Mouse (Mus musculus) CH12.LX (cell line): ENCODE measurements around the gene Klhl7. TPM values are rescaled to one million over a fixed set of nuclear protein-coding genes. Genes with fewer than 3 reads are reported as not detected.

Experiments
- DNase-seq: peaks from one replicate; pipeline ENCODE4 v3.0.0-alpha.2; 2013; ENCODE audit errors: extremely low read depth
- H3K27ac ChIP-seq: 2 replicates; pipeline ENCODE4 v1.5.1; 2012; ENCODE audit warnings: low read depth, mild to moderate bottlenecking, control low read depth, moderate library complexity; ENCODE audit not compliant: insufficient read depth
- H3K27me3 ChIP-seq: replicated peaks from 2 replicates; pipeline ENCODE3; 2012; ENCODE audit warnings: inconsistent platforms
- H3K36me3 ChIP-seq, 2 experiments: replicated peaks in 1 of 2; 2 replicates each; pipeline versions ENCODE3 to v1.6.1; 2012; ENCODE audit warnings: inconsistent platforms in 1 of 2, low read length in 1 of 2, mild to moderate bottlenecking in 1 of 2, mixed read lengths in 1 of 2, moderate library complexity in 1 of 2; ENCODE audit not compliant: control insufficient read depth in 1 of 2, insufficient read depth in 1 of 2
- H3K4me1 ChIP-seq, 2 experiments: 2 replicates each; pipeline ENCODE4 v1.6.1; 2012; ENCODE audit warnings: inconsistent platforms in 1 of 2, moderate library complexity in 1 of 2; ENCODE audit not compliant: insufficient read depth in 2 of 2, control insufficient read depth in 1 of 2
- H3K4me2 ChIP-seq: 2 replicates; pipeline ENCODE4 v1.6.1; 2012; ENCODE audit warnings: low read depth, mild to moderate bottlenecking, control low read depth; ENCODE audit not compliant: poor library complexity, insufficient read depth, severe bottlenecking
- H3K4me3 ChIP-seq, 3 experiments: fragments of 150-350 bp in 1 of 3; sonication (generic) in 1 of 3; replicated peaks in 1 of 3; 2 replicates each; pipeline versions ENCODE3 to v1.5.1; 2011 to 2012; ENCODE audit warnings: low read depth in 2 of 3, low read length in 2 of 3, mild to moderate bottlenecking in 2 of 3, moderate library complexity in 2 of 3, control low read depth in 1 of 3, improper control_type of control experiment in 1 of 3, inconsistent platforms in 1 of 3, mixed read lengths in 1 of 3; ENCODE audit not compliant: poor library complexity in 1 of 3
- H3K79me2 ChIP-seq: replicated peaks from 2 replicates; pipeline ENCODE4 v1.6.1; 2012; ENCODE audit warnings: mild to moderate bottlenecking, moderate library complexity; ENCODE audit not compliant: control insufficient read depth, poor library complexity, insufficient read depth, severe bottlenecking; ENCODE audit errors: extremely low read depth
- H3K9ac ChIP-seq: 2 replicates; pipeline ENCODE4 v1.6.1; 2012; ENCODE audit warnings: low read depth, mild to moderate bottlenecking, control low read depth, moderate library complexity; ENCODE audit not compliant: insufficient read depth
- H3K9me3 ChIP-seq: replicated peaks from 2 replicates; pipeline ENCODE3; 2012; ENCODE audit warnings: low read length, inconsistent platforms, mixed read lengths
- CHD1 ChIP-seq: IDR thresholded peaks from 2 replicates; pipeline ENCODE4 v1.6.1; 2012; ENCODE audit warnings: low read depth, low read length, improper control_type of control experiment, inconsistent platforms
- CHD2 ChIP-seq: IDR thresholded peaks from 2 replicates; pipeline ENCODE4 v1.6.1; 2011; ENCODE audit warnings: low read length, improper control_type of control experiment
- CTCF ChIP-seq, 2 experiments: IDR thresholded peaks in 1 of 2; conservative IDR thresholded peaks in 1 of 2; 2 replicates each; pipeline ENCODE4 v1.5.1; 2011 to 2012; ENCODE audit warnings: low read depth in 2 of 2, low read length in 2 of 2, improper control_type of control experiment in 1 of 2, inconsistent platforms in 1 of 2, mild to moderate bottlenecking in 1 of 2, moderate library complexity in 1 of 2
- E2F4 ChIP-seq: IDR thresholded peaks from 2 replicates; pipeline ENCODE4 v1.6.1; 2011; ENCODE audit warnings: low read depth, low read length, improper control_type of control experiment; ENCODE audit not compliant: insufficient replicate concordance
- ELF1 ChIP-seq: IDR thresholded peaks from 2 replicates; pipeline ENCODE4 v1.6.1; 2014; ENCODE audit warnings: low read depth, mild to moderate bottlenecking, inconsistent platforms, low read length, improper control_type of control experiment
- EP300 ChIP-seq: IDR thresholded peaks from 2 replicates; pipeline ENCODE4 v1.6.1; 2011; ENCODE audit warnings: low read length, improper control_type of control experiment
- ETS1 ChIP-seq: conservative IDR thresholded peaks from 2 replicates; pipeline ENCODE4 v1.6.1; 2012; ENCODE audit warnings: low read depth, mild to moderate bottlenecking, inconsistent platforms, low read length, improper control_type of control experiment, moderate library complexity
- GABPA ChIP-seq: IDR thresholded peaks from 2 replicates; pipeline ENCODE4 v1.6.1; 2012; ENCODE audit warnings: low read depth, low read length, improper control_type of control experiment, inconsistent platforms; ENCODE audit not compliant: insufficient replicate concordance
- HCFC1 ChIP-seq: IDR thresholded peaks from 2 replicates; pipeline ENCODE4 v1.6.1; 2012; ENCODE audit warnings: low read depth, mild to moderate bottlenecking, inconsistent platforms, low read length, improper control_type of control experiment
- IRF4 ChIP-seq: IDR thresholded peaks from 2 replicates; pipeline ENCODE4 v1.6.1; 2014; ENCODE audit warnings: low read depth, mild to moderate bottlenecking, inconsistent platforms, low read length, improper control_type of control experiment
- JUND ChIP-seq: conservative IDR thresholded peaks from 2 replicates; pipeline ENCODE4 v1.6.1; 2011; ENCODE audit warnings: low read depth, low read length, improper control_type of control experiment
- MAFK ChIP-seq: IDR thresholded peaks from 2 replicates; pipeline ENCODE4 v1.6.1; 2011; ENCODE audit warnings: low read length, improper control_type of control experiment; ENCODE audit not compliant: insufficient replicate concordance
- MAX ChIP-seq: IDR thresholded peaks from 2 replicates; pipeline ENCODE4 v1.6.1; 2011; ENCODE audit warnings: low read length, improper control_type of control experiment
- MAZ ChIP-seq: IDR thresholded peaks from 2 replicates; pipeline ENCODE4 v1.6.1; 2012; ENCODE audit warnings: low read depth, mild to moderate bottlenecking, inconsistent platforms, low read length, improper control_type of control experiment, moderate library complexity
- MEF2A ChIP-seq: IDR thresholded peaks from 2 replicates; pipeline ENCODE4 v1.6.1; 2014; ENCODE audit warnings: low read depth, mild to moderate bottlenecking, inconsistent platforms, low read length, improper control_type of control experiment, borderline replicate concordance
- MXI1 ChIP-seq: IDR thresholded peaks from 2 replicates; pipeline ENCODE4 v1.6.1; 2011; ENCODE audit warnings: mild to moderate bottlenecking, low read depth, low read length, improper control_type of control experiment
- MYC ChIP-seq: IDR thresholded peaks from 2 replicates; pipeline ENCODE4 v1.6.1; 2011; ENCODE audit warnings: low read depth, mild to moderate bottlenecking, improper control_type of control experiment, low read length
- NELFE ChIP-seq: IDR thresholded peaks from 2 replicates; pipeline ENCODE4 v1.6.1; 2011; ENCODE audit warnings: low read depth, low read length, improper control_type of control experiment
- PAX5 ChIP-seq: IDR thresholded peaks from 2 replicates; pipeline ENCODE4 v1.6.1; 2012; ENCODE audit warnings: low read length, inconsistent platforms, mixed read lengths
- POLR2AphosphoS2 ChIP-seq: IDR thresholded peaks from 2 replicates; pipeline ENCODE4 v1.6.1; 2011; ENCODE audit warnings: low read depth, low read length, improper control_type of control experiment
- RAD21 ChIP-seq: IDR thresholded peaks from 2 replicates; pipeline ENCODE4 v1.6.1; 2011; ENCODE audit warnings: low read depth, mild to moderate bottlenecking, low read length, improper control_type of control experiment, moderate library complexity
- RCOR1 ChIP-seq: conservative IDR thresholded peaks from 2 replicates; pipeline ENCODE4 v1.6.1; 2012; ENCODE audit warnings: low read depth, mild to moderate bottlenecking, inconsistent platforms, low read length, improper control_type of control experiment
- SIN3A ChIP-seq: IDR thresholded peaks from 2 replicates; pipeline ENCODE4 v1.6.1; 2012; ENCODE audit warnings: low read length, improper control_type of control experiment, inconsistent platforms
- SMC3 ChIP-seq: IDR thresholded peaks from 2 replicates; pipeline ENCODE4 v1.6.1; 2011; ENCODE audit warnings: low read depth, low read length, improper control_type of control experiment
- TBP ChIP-seq: conservative IDR thresholded peaks from 2 replicates; pipeline ENCODE4 v1.6.1; 2011; ENCODE audit warnings: low read depth, low read length, improper control_type of control experiment
- UBTF ChIP-seq: IDR thresholded peaks from 2 replicates; pipeline ENCODE4 v1.6.1; 2012; ENCODE audit warnings: low read depth, mild to moderate bottlenecking, inconsistent platforms, low read length, improper control_type of control experiment, moderate library complexity
- USF2 ChIP-seq: conservative IDR thresholded peaks from 2 replicates; pipeline ENCODE4 v1.6.1; 2011; ENCODE audit warnings: low read depth, low read length, improper control_type of control experiment
- ZKSCAN1 ChIP-seq: IDR thresholded peaks from 2 replicates; pipeline ENCODE4 v1.6.1; 2012; ENCODE audit warnings: low read depth, inconsistent platforms, low read length, improper control_type of control experiment, borderline replicate concordance
- ZMIZ1 ChIP-seq: IDR thresholded peaks from 2 replicates; pipeline ENCODE4 v1.6.1; 2012; ENCODE audit warnings: low read depth, mild to moderate bottlenecking, inconsistent platforms, low read length, improper control_type of control experiment
- ZNF384 ChIP-seq: IDR thresholded peaks from 2 replicates; pipeline ENCODE4 v1.6.1; 2012; ENCODE audit warnings: low read depth, low read length, improper control_type of control experiment, inconsistent platforms
- dilution Hi-C: fragments of 300-500 bp; cut with MboI; formaldehyde crosslinking; loops from 2 replicates; pipeline ENCODE4 v1.14.3; 2020; ENCODE audit warnings: low sequenced_read_pairs; ENCODE audit not compliant: extremely low pct_unique_long_range_greater_than_20kb, extremely low pct_ligation_motif_present
- in situ Hi-C: fragments of 300-500 bp; cut with MboI; formaldehyde crosslinking; loops from 3 replicates; pipeline ENCODE4 v1.14.3; 2019; ENCODE audit warnings: low sequenced_read_pairs, low pct_ligation_motif_present, low pct_unique_long_range_greater_than_20kb, mixed read lengths
- polyA plus RNA-seq: library from polyadenylated mRNA; unstranded; fragments of >175 nt; gene quantifications from 2 replicates; pipeline ENCODE4 v1.2.1, GENCODE M21; 2012; ENCODE audit warnings: low read depth; ENCODE audit not compliant: insufficient read length
- total RNA-seq, 2 experiments: library from RNA; depleted of rRNA; stranded (reverse); fragments of 300-350 nt in 1 of 2; fragments of >200 nt in 1 of 2; gene quantifications; 2 replicates each; pipeline ENCODE4 v1.2.3; 2012 to 2014

Klhl7 gene
- total and polyA plus RNA-seq, 3 experiments: 20.4 to 71.4 (median 26.5) TPM

GRCm38 (mm10) chr5:24156774-24157173 is 56.4 kb downstream of the Klhl7 start:
- Histone ChIP-seq H3K4me3 (no peak overlapping the region), H3K9ac (no peak overlapping the region), H3K9me3 (no peaks in the 10 kb centered on the region), H3K4me2 (no peak overlapping the region), H3K4me1 (peaks cover 0 to 7% of the 10 kb centered on the region in 2 experiments; a peak in 1 of 4 replicates), H3K79me2 (no peaks in the 10 kb centered on the region), H3K27me3 (no peaks in the 10 kb centered on the region), H3K27ac (no peak overlapping the region), H3K36me3 (peaks cover 7 to 66% of the 10 kb centered on the region in 2 experiments)
- dilution Hi-C loops: no loop called here
- DNase-seq: no peak
- in situ Hi-C loops: no loop called here
- no peak for TF ChIP-seq E2F4
- TF ChIP-seq ETS1: no peak
- TF ChIP-seq MAFK: peak; percentile 72

DNA sequence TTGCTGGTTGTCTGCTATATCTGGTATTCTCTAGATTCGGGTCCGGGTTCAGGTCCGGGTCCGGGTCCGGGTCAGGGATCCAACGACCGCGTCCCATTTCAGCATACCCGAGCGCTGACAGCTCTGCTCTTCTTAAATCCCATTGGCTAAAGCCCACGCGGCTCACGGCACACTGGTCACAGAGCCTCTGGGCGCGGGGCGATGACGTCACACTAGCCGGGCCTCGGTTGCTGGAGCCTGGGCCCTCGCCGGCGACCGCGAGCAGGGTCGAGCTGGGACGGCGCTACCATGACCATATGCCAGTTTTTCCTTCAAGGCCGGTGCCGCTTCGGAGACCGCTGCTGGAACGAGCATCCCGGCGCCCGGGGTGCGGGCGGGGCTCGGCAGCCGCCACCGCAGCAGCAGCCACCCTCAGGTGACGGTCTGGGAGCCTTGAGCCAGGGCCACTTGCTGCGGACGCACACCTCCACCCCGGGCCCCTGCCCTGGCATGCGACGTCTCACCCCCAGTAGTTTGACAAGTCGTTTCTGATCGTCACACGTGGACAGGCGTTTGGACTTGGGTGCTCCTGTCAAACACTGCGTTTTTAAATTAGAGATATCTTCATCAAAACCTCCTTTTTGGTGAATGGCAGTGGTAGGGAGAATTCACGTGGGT is 64.5 kb downstream of the Klhl7 start, which contains the start of gene Nupl2:
Nupl2 (plus strand) TSS at position 175 of the 657 bp plus-strand sequence.
- Histone ChIP-seq H3K79me2 (peaks cover 3% of the 10 kb centered on the region; the same call in 1 of the 2 replicates), H3K36me3 (peaks cover 15 to 37% of the 10 kb centered on the region in 2 experiments), H3K9me3 (no peaks in the 10 kb centered on the region), H3K9ac (peak within 1 kb of the TSS; percentile 70), H3K4me1 (peaks cover 0 to 22% of the 10 kb centered on the region in 2 experiments; a peak in 2 of 4 replicates), H3K27ac (peak within 1 kb of the TSS; percentile 5; the same call in 1 of the 2 replicates), H3K27me3 (no peaks in the 10 kb centered on the region), H3K4me3 (peak within 1 kb of the TSS; percentile 77 to 95 (median 86)), H3K4me2 (peak within 1 kb of the TSS; percentile 95)
- in situ Hi-C loops (loop anchor here (10.0 kb wide), 1 partner anchor 310 kb away; no protein-coding TSS in a partner anchor), dilution Hi-C loops (no loop called here)
- peak; percentile 96 for DNase-seq
- TF ChIP-seq RCOR1 (no peak), PAX5 (no peak), CHD2 (peak; percentile 30; the same call in 1 of the 2 replicates), JUND (no peak), ZMIZ1 (no peak; the same call in 1 of the 2 replicates), RAD21 (no peak), ETS1 (no peak), SIN3A (peak; percentile 77), MAFK (no peak), MAZ (no peak), MAX (peak; percentile 72), USF2 (no peak), TBP (peak; percentile 48; the same call in 1 of the 2 replicates), SMC3 (no peak), MEF2A (peak; percentile 39; the same call in 1 of the 2 replicates), POLR2AphosphoS2 (peak; percentile 53; the same call in 1 of the 2 replicates), MXI1 (peak; percentile 93), CTCF (conservative IDR thresholded peaks at IDR 0.05 in 1 of 2, IDR thresholded peaks at IDR 0.05 in 1 of 2; ENCODE audit: low read depth in 2 of 2, low read length in 2 of 2) (no peak), MYC (peak; percentile 53; the same call in 1 of the 2 replicates), EP300 (no peak), ZKSCAN1 (no peak), ZNF384 (no peak), CHD1 (no peak), IRF4 (peak; percentile 54), UBTF (no peak), GABPA (no peak), E2F4 (no peak), NELFE (peak; percentile 83), ELF1 (0 out of 2 replicates have a peak, but pooled peaks have one; percentile 20), HCFC1 (peak; percentile 83)
